Mouse (Mus musculus): Measurements from ENCODE around the gene Glra4. TPM values are rescaled to one million over a fixed set of nuclear protein-coding genes. Genes with fewer than 3 reads are reported as not detected.

Gene Glra4
- polyA plus RNA-seq, 1 experiment from 2014 or later: 0.04 TPM

DNA sequence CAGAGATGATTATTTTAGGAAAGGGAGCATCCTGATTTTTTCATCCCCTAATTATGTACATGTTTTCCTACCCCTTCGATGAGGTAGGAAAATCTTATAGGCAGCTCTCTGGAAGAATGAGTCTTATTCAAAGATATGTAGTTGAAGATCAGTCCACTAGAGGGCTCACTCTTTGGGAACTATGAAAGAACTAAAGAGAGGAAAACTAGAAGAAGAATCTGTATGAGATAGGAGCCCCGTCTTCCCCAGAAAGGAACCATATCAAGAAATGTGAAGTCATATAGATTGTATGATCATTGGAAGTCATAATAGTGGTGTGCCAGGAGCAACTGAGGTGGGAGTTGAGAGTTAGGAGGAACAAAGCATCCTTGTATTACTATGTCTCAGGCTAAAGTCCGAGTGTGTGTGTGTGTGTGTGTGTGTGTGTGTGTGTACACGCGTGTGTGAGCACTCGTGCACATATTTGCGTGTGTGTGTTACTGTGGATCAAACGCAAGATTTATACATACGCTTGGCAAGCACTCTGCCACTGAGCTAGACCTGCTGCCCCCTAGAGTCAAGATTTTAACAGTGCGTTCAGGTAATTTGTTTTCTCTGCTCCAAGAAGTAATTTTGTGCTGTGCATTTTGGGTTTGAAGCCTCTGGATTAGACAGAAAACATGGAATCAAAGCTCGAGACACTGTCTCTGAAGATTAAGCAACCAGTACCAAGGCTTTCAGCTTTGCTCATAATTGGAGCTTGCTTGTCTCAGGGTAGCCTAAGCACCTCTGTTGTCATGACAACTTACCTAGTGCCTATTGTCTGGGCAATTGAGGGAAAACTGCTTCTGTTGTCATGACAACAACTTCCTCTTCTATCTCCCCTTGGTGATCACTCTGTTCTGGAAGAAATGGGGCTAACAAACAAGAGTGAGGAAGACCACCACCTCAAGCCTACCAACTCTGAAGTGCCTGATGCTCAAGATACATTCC, 18.6 kb downstream of the Glra4 start:
- ChIA-PET POLR2A (no interaction called here), CTCF (interaction anchor here (0.7 to 1.6 kb wide), 5 partner anchors 10 to 136 kb away, joined by 3 to 17 read pairs (median 4); no protein-coding TSS in a partner anchor)
- in situ Hi-C loops (cut with MboI; ENCODE audit: low pct_unique_long_range_greater_than_20kb): no loop called here
- peak; percentile 44 for TF ChIP-seq CTCF (IDR thresholded peaks at IDR 0.05)
- ATAC-seq (no peak), DNase-seq (ENCODE audit: low read depth, low spot score) (no peak)
- H3K27me3 ChIP-seq: peaks cover 9% of the 10 kb centered on the region

DNA sequence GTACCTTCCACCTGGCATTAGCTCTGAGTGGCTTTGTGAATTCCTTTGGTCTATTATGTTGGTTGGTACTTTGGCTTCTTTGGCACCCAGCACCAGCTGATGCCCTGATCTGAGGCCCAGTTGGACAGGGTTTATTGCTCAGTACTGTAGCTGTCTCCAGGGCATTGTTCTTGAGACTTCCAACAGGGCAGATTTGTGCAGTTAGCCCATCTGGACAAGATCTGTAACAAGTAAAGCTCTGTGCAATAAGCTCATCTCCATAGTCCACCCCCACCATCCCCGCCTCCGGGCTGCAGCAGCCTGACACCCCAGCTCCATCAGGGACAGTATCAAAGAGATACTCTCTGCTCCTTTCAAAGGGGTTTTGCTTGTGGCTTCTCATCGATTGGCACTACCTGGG, 24.5 kb downstream of the Glra4 start:
- ATAC-seq (no peak), DNase-seq (ENCODE audit: low read depth, low spot score) (no peak)
- ChIA-PET CTCF (no interaction called here), POLR2A (no interaction called here)
- H3K27me3 ChIP-seq: peaks cover 17% of the 10 kb centered on the region
- in situ Hi-C loops (cut with MboI; ENCODE audit: low pct_unique_long_range_greater_than_20kb): no loop called here
- no peak for TF ChIP-seq CTCF (IDR thresholded peaks at IDR 0.05)

DNA sequence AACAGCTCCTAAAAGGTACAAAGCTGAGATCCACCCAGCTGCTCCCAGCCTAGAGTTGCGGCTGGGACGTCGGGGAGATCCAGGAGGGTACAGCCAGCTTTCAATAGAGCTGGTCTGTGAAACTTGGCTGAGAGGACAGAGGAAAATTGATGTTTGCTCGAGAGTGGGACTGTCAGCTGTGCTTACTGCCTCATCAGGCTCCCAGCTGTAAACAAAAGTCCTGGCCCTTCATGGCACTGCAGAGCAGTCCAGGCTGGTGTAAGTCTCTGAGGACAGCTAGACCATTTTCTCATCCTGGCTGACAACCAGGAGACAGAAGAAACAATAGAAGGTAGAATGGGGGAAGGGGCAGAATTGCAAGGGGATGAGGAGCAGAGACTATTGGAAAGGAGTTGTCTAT, 30.6 kb downstream of the Glra4 start:
- TF ChIP-seq CTCF (IDR thresholded peaks at IDR 0.05): no peak
- ATAC-seq: no peak
- ChIA-PET POLR2A (no interaction called here), CTCF (interaction anchor here (1.5 kb wide), 1 partner anchor 15 kb away, joined by 4 read pairs; no protein-coding TSS in a partner anchor)
- peaks cover 33% of the 10 kb centered on the region for H3K27me3 ChIP-seq
- in situ Hi-C loops (cut with MboI; ENCODE audit: low pct_unique_long_range_greater_than_20kb): loop anchor here (5.0 kb wide), 2 partner anchors 73 to 263 kb away; partner anchors contain the start of gene Plp1
- DNase-seq (ENCODE audit: low read depth, low spot score): no peak

DNA sequence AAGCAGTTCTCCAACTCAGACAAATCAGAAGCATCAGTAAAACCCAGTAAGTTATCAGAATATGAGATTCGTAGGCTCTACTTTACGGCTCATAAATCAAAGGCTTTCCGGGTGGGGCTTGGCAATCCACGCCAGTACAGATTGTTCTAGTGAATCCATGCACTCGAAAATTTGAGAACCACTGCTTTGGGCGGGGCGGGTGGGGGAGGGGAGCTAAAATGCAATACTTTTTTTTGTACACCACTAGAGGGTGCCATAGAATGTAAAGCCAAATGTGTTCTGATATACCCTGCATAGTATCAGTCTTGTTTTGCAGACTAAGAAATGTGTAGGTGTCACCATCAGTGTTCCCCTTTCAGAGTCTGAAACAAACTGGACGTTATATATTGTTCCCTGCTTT, 35.3 kb downstream of the Glra4 start:
- ChIA-PET CTCF (interaction anchor here (1.0 to 3.0 kb wide), 4 partner anchors 9 to 130 kb away, joined by 3 to 8 read pairs (median 4); no protein-coding TSS in a partner anchor), POLR2A (no interaction called here)
- TF ChIP-seq CTCF (IDR thresholded peaks at IDR 0.05): peak; percentile 14
- in situ Hi-C loops (cut with MboI; ENCODE audit: low pct_unique_long_range_greater_than_20kb): loop anchor here (5.0 kb wide), 2 partner anchors 78 to 268 kb away; partner anchors contain the start of gene Plp1
- H3K27me3 ChIP-seq: peaks cover 20% of the 10 kb centered on the region
- ATAC-seq (no peak), DNase-seq (ENCODE audit: low read depth, low spot score) (no peak)

DNA sequence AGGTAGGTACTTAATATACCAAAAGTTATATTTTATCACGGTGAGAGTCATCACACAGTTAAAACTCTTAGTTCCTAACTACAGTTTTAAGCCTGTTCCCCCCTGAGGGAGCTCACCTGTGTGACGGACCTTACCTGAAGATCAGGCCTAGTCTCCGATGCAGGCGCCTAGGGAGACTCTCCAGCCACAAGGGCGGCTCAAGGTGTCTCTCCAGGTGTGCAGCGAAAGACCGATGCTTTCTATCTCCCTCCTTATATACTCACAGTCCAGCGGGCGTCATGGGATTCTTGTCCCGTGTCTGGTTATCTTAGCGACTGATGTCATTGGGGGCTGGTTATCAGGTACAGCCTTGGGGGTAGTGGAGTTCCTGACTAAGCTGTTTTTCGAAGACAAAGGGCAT, 36.5 kb downstream of the Glra4 start, which contains the start of gene Morf4l2:
Gene Morf4l2 (minus strand): TSS at position 232 of the 400 bp plus-strand sequence.
- TF ChIP-seq CTCF (IDR thresholded peaks at IDR 0.05): no peak
- no peak for DNase-seq (ENCODE audit: low read depth, low spot score)
- in situ Hi-C loops (cut with MboI; ENCODE audit: low pct_unique_long_range_greater_than_20kb): no loop called here
- POLR2A ChIA-PET: no interaction called here
- ATAC-seq: no peak
- CTCF ChIA-PET: no interaction called here
- peaks cover 23% of the 10 kb centered on the region for H3K27me3 ChIP-seq

DNA sequence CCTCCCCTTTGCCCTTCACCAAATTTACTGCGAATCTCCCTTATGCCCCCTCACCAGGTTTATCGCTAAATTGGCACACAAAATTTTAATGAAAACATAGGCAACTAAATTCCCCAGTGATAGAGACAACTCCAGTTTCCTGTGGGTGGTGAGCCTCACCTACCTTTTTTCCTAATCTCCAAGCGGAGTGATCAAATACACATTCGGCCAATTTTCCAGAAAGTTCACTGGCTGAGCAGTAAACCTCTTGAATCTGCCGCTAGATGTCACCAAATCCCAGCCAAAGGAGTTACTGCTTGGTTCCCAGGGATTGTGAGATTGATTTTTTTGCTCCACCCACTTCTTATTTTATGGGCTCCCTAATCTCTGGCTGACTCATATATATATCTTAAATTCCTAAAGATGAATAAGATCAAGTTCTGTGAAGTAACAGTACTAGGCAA, 37.3 kb downstream of the Glra4 start:
- in situ Hi-C loops (cut with MboI; ENCODE audit: low pct_unique_long_range_greater_than_20kb): no loop called here
- CTCF ChIA-PET: no interaction called here
- DNase-seq (ENCODE audit: low read depth, low spot score) (no peak), ATAC-seq (no peak)
- POLR2A ChIA-PET: no interaction called here
- H3K27me3 ChIP-seq: peaks cover 16% of the 10 kb centered on the region
- peak; percentile 76 for TF ChIP-seq CTCF (IDR thresholded peaks at IDR 0.05)

DNA sequence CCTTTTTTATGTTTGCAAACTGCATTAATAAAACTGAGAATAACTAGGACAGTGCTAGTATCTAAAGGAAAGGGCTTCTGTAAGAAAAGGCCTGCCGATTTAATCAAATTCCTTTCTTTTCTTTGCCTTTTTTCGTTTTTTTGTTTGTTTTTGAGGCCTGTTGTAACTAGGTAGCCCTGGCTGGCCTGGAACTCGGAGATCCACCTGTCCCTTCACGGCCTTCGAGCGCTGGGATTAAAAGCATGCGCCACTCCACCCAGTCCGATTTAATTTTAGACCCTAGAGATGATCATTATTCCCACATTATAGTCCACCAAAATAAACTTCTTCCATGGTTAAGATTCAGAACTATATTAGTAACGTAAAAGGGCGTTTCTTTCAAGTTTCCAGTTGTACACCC, 37.7 kb downstream of the Glra4 start:
- ChIA-PET POLR2A (no interaction called here), CTCF (no interaction called here)
- in situ Hi-C loops (cut with MboI; ENCODE audit: low pct_unique_long_range_greater_than_20kb): no loop called here
- no peak for TF ChIP-seq CTCF (IDR thresholded peaks at IDR 0.05)
- H3K27me3 ChIP-seq: peaks cover 16% of the 10 kb centered on the region
- no peak for DNase-seq (ENCODE audit: low read depth, low spot score)
- no peak for ATAC-seq

DNA sequence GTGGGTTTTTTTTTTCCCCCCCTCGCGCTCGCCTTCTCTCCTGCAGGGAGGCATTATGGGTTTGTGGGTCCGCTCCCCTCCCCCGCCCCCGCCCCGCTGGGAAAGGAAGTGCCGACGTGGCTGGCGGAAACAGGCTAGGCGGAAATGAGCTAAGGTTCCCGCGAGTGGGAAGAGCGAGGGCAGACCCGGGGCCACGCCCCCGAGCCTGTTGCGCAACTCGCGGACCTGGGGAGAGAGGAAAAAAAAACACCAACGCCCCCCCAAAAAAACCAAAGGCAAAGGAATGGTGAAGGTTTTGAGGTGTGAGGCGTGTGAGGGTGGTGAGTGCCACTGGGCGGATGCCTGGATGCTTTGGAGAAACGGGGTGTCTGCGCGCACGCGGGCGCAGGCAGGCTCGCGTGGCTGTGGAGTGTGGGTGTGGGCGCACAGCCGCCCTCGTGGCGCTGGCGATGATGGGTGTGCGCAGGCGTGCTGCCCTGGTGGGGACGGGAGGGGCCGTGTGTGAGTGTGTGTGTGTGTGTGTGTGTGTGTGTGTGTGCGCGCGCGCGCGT, 38.2 kb downstream of the Glra4 start:
- ChIA-PET CTCF (no interaction called here), POLR2A (interaction anchor here (0.6 kb wide), 1 partner anchor 9 kb away, joined by 4 read pairs; no protein-coding TSS in a partner anchor)
- ATAC-seq (peak; percentile 36), DNase-seq (ENCODE audit: low read depth, low spot score) (no peak)
- TF ChIP-seq CTCF (IDR thresholded peaks at IDR 0.05): no peak
- in situ Hi-C loops (cut with MboI; ENCODE audit: low pct_unique_long_range_greater_than_20kb): no loop called here
- peaks cover 16% of the 10 kb centered on the region for H3K27me3 ChIP-seq

DNA sequence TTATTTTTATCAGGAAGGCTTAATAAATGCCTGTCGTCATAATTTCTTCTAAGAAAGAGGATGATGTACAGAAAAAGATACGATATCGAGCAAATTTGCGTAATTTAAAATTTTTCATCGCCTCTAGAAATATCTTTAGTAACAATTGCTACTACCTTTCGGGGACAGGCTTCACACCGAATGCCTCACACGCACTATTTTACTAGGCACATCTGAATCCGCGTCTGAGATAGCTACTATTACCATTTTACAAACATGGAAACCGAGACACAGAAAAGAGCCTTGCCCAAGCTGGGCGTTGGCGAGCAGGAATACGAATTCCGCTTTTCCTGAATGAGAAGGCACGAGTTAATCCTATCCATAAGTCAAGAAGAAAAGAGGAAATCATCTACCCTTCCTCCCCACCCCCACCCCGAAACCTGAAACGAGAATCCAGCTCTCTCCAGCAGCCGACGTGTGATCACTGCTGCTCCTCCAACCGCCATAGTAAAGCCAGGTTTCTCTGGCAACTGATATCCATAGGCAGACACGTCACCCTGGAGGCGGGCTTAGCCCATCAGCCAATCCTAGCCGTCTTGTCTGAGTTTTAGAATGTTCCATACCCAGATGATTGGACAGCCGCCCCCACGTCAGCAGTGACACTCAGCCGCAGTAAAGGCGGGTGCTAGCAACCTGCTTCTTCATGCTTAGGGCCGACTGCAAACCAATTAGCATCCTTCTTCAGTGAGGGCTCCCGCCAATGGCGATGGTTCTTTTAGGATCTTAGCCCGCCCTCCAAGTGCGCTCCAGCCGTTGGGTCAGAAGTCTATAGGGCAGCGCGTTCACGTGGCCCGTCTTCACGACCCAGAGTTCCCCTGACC, 38.9 kb downstream of the Glra4 start:
- TF ChIP-seq CTCF (IDR thresholded peaks at IDR 0.05): no peak
- CTCF ChIA-PET: no interaction called here
- peaks cover 14% of the 10 kb centered on the region for H3K27me3 ChIP-seq
- DNase-seq (ENCODE audit: low read depth, low spot score): peak; percentile 81
- peak; percentile 97 for ATAC-seq
- POLR2A ChIA-PET: interaction anchor here (0.5 to 0.6 kb wide), 2 partner anchors 8 to 272 kb away, joined by 3 to 4 read pairs; no protein-coding TSS in a partner anchor
- in situ Hi-C loops (cut with MboI; ENCODE audit: low pct_unique_long_range_greater_than_20kb): no loop called here
